Mouse (Mus musculus) CD4-positive, CD25-positive, alpha-beta regulatory T cell, adult 4 months (primary cell): Measurements from ENCODE around the gene Myom1. TPM values are rescaled to one million over a fixed set of nuclear protein-coding genes. Genes with fewer than 3 reads are reported as not detected.
A peak's percentile ranks its signal among the peaks of the same experiment; 100 is the strongest.

Experiments used
- ATAC-seq: one replicate; pipeline ENCODE4 v1.8.0; 2017
- polyA plus RNA-seq, 2 experiments: library from polyadenylated mRNA; unstranded; fragments of 100-300 nt; shearing (Covaris generic); gene quantifications; one replicate each; pipeline ENCODE4 v1.2.1; 2017

Gene Myom1
- polyA plus RNA-seq, 2 experiments from 2014 or later: 0.28 to 1.6 TPM

DNA sequence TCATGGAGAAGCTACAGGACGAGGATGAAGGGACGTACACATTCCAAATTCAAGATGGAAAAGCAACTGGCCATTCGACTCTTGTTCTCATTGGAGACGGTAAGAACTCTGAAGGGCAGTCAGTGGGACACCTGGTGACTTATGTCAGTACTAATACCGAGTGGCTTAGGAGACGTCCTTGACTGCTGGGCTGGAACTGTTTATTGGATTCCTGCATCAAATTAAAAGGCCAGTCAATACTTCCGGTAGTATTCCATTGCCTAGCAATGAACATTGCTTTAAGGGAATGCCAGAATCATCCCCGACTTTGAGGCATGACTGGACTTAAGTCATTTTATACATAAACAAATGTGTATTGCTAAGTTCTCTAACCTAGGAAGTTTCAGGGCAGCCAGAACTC lies 103.8 kb downstream of the Myom1 start:
- no peak for ATAC-seq

DNA sequence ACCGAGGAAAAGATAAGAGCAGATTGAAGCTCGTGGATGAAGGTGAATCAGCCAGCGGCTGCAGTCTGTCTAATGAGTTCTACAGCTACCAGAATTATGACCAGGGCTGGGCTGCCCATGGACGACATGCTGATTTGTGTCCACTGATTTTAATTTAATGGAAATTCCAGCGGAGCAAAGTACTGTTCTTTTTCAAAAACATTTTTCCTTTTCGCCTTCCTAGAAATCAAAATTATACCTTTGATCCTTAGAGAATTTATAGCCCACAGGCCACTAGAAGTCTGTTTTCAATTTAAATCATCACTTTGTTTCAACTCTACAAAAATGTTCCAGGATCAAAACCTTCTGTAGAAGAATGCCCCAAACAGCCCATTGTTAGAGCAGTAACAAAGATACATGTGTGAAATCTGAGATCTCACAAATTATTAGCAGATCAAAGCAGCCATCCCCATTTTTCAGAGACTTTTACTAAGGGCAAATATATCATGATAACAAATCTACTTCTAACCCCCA lies 108.4 kb downstream of the Myom1 start:
- no peak for ATAC-seq

GRCm38 (mm10) chr17:71112689-71113088 lies 110.3 kb downstream of the Myom1 start:
- ATAC-seq: no peak

DNA sequence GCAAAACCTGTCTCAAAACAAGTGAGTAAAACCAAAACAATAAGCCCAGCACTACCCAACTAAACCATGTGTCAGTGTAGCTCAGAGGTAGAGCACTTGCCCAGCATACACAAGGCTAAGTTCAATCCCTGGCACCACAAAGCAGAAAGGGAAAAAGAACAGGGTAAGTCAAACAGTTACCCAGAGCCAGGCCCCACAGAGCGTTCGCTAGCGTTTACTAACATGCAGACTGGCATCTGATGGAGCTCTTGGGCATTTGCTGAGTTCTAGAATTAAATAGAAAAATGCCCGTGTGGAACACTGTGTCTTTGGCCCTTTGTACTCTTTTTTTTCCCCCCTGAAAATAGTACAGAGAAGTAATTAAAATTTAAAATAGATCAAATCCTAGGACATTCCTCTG lies 111.8 kb downstream of the Myom1 start:
- no peak for ATAC-seq

- no peak for ATAC-seq
These were observed 115.5 kb downstream of the Myom1 start for GRCm38 (mm10) chr17:71117956-71118355.

- ATAC-seq: peak; percentile 41
These were observed 116.2 kb downstream of the Myom1 start for GRCm38 (mm10) chr17:71118607-71119006.

GRCm38 (mm10) chr17:71120626-71121025 lies 118.2 kb downstream of the Myom1 start:
- no peak for ATAC-seq

- no peak for ATAC-seq
These were observed 121.7 kb downstream of the Myom1 start for GRCm38 (mm10) chr17:71124061-71124670.

DNA sequence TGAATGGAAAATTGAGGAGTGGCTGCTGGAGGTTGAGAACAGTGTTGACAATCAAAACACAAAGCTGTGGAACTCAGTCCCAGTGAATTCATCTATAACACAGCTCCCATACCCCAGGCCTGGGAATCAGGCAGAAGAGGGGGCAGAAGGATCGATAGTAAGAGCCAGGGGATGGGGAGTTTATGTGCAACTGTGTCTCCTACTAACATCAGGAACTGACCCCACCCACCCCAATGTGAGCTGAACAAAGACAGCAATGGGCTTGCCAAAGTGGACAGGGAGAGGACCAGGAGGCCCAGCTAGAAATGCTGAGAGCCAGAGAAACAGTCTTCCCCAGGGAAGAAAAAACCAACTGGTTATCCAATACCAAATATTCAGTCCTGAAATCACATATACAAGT lies 122.2 kb downstream of the Myom1 start:
- ATAC-seq: no peak

GRCm38 (mm10) chr17:71125519-71125918 lies 123.1 kb downstream of the Myom1 start:
- no peak for ATAC-seq

DNA sequence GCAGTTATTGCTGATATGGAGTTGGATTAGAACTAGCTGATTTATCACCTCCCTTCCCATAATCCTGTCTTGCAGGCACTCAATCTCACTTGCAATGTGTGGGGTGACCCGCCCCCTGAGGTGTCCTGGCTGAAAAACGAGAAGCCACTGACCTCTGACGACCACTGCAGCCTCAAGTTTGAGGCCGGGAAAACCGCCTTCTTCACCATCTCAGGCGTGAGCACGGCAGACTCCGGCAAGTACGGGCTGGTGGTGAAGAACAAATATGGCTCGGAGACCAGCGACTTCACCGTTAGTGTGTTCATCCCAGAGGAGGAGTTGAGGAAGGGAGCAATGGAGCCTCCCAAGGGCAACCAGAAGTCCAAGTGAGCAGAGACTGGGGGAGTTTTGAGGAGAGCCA lies 123.6 kb downstream of the Myom1 start:
- no peak for ATAC-seq

GRCm38 (mm10) chr17:71127464-71128110 lies 125.2 kb downstream of the Myom1 start:
- no peak for ATAC-seq

GRCm38 (mm10) chr17:71129489-71130261 lies 127.2 kb downstream of the Myom1 start:
- ATAC-seq: no peak

DNA sequence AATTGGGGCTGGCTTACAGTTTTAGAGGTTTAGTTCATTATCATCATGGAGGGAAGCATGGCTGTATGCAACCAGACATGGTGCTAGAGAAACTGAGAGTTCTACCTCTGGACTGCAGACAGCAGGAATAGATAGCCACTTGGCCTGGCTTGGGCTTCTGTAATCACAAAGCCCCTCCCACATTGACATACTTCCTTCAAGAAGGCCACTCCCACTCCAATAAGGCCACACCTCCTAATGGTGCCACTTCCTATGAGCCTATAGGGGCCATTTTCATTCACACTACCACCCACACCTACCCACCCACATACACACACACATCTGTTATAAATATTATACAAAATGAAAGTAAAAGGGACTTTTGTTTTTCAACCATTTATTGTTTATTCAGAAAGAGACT lies 129.8 kb downstream of the Myom1 start:
- peak; percentile 49 for ATAC-seq

GRCm38 (mm10) chr17:71132856-71133439 lies 130.5 kb downstream of the Myom1 start:
- ATAC-seq: no peak

- no peak for ATAC-seq
These were observed 132.1 kb downstream of the Myom1 start for GRCm38 (mm10) chr17:71134441-71134955.

- ATAC-seq: no peak
These were observed 132.7 kb downstream of the Myom1 start for GRCm38 (mm10) chr17:71135108-71135507.

- no peak for ATAC-seq
These were observed 133.4 kb downstream of the Myom1 start for GRCm38 (mm10) chr17:71135866-71136265.

DNA sequence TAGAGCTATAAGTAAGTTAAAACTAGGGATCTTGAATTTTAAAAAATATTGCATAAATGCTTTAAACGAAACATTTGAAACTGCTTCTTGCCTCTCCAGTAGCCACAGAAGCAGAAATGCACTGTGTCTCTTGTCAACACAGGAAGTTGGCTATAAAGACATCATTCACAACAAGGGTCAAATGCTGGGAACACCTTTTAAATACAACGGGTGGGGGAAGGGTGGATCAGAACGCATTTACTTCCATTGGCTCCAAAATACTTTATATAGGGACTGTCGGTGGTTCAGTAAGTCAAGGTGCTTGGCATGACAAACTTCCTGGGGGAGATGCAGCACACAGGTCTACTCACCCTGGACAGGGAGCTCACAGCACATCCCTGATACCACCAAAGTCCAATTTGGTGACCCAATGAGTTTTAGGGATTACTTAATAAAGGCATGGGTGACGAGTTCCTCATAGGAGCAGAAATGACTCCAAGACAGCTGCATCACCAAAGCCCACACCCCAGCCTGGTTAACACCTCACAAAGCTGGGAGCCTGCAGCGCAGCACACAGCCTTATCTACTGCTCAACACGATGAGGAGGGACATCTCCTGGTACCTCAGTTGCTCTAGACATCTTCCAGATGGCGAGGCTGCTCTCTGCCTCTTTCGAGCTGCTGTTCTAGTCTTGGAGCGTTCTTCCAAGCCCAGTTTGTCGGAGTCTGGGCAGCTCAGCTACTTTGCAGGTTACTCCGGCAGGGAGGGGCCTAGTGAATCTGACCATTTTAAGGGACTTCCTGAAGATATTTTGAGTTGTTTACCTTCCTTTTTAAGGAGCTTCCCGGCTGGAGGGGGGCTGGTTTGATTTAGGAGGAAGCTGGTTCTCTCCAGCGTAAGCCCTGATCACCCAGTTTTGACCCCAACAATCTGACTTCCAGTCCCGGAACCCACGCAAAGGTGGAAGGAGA lies 134.2 kb downstream of the Myom1 start:
- no peak for ATAC-seq

DNA sequence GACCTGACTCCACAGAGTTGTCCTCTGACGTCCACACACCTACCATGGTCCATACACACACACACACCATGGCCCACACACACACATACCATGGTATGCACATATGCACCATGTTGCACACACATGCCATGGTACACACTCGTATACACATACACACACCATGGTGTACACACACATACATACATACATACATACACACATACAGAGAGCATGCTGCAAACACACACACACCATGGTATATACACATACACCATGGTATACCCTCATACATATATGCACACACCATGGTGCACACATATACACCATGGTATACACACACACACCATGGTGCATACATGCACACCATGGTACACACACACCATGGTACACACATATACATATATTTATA lies 134.9 kb downstream of the Myom1 start:
- no peak for ATAC-seq

GRCm38 (mm10) chr17:71142068-71142467 lies 139.6 kb downstream of the Myom1 start:
- no peak for ATAC-seq

- ATAC-seq: no peak
These were observed 140.7 kb downstream of the Myom1 start for GRCm38 (mm10) chr17:71143155-71143554.
